Mouse (Mus musculus): ENCODE results near the gene Gm5108. TPM values are rescaled to one million over a fixed set of nuclear protein-coding genes. Genes with fewer than 3 reads are reported as not detected.
A peak's percentile ranks its signal among the peaks of the same experiment; 100 is the strongest.

Gm5108 gene
- total RNA-seq (2014; rRNA removed) (not detected in 2 replicates), polyA plus RNA-seq (2015; fragmentation: Nextera tagmentation; extraction: Ambion mirVana) (not detected in 2 replicates)

DNA sequence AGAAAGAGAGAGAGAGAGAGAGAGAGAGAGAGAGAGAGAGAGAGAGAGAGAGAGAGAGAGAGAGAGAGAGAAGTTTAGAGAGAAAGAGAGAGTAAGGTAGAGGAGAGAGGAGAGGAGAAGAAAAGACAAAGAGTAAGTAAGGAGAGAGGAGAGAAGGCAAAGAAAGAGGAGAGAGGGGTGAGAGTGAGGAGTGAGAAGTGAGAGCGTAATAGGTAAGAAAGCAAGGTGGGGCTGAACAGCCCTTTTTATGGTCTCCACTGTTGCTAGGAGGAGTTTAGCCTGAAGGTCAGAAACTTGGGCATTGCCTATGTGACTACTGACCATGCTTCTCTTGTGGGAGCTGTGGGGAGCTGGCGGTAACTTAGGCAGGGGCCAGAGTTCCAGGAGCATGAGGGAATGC, at the start of gene Gm5108:
TSS of gene Gm5108 (plus strand) at position 301 of the 400 bp plus-strand sequence.
- no peak within 1 kb of the TSS for H3K9ac ChIP-seq (replicated peaks; ENCODE audit: low read length, poor library complexity, severe bottlenecking)
- H3K4me3 ChIP-seq (ENCODE audit: low read depth, low read length), result no peak within 1 kb of the TSS
- H3K9me3 ChIP-seq (ENCODE audit: low read length), result no peaks in the 10 kb centered on the region
- H3K27ac ChIP-seq (ENCODE audit: low read depth, low read length), result no peak within 1 kb of the TSS
- no peaks in the 10 kb centered on the region for H3K4me1 ChIP-seq (ENCODE audit: insufficient read depth, low read length)
- H3K36me3 ChIP-seq (ENCODE audit: insufficient read depth, low read length), result no peaks in the 10 kb centered on the region
- 94% methylated on average over 2 of the region's 2 CpGs for WGBS
- no peak for DNase-seq (ENCODE audit: low spot score)
- TF ChIP-seq CTCF (IDR thresholded peaks at IDR 0.05), result no peak
- H3K4me2 ChIP-seq (ENCODE audit: low read depth, low read length, poor library complexity, severe bottlenecking), result no peak within 1 kb of the TSS
- no peak for ATAC-seq (ENCODE audit: low FRiP score)
- H3K27me3 ChIP-seq (ENCODE audit: insufficient read depth, low read length), result no peaks in the 10 kb centered on the region

DNA sequence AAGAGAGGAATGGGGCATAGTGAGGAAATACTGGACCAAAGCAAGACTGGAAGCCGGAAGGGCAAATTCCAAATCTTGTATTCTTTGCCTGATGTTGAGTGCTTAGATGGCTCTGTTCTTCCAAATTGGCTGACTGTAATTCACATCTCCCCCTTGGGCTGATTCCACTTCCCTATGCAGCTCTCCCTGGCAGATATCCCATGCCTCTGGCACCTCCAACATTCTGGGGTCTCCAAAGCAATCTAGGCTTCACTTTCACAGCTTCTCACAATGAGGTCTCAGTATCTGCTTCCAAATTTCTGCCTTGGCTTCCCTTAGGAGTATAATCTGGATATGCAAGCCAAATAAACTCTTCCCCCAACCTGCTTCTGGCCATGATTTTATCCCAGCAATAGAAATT, 42.5 kb upstream of the Gm5108 start:
- Histone ChIP-seq H3K27me3 (ENCODE audit: insufficient read depth, low read length) (no peaks in the 10 kb centered on the region), H3K4me2 (ENCODE audit: low read depth, low read length, poor library complexity, severe bottlenecking) (no peak overlapping the region), H3K36me3 (ENCODE audit: insufficient read depth, low read length) (no peaks in the 10 kb centered on the region), H3K9ac (replicated peaks; ENCODE audit: low read length, poor library complexity, severe bottlenecking) (no peak overlapping the region), H3K27ac (ENCODE audit: low read depth, low read length) (no peak overlapping the region), H3K4me1 (ENCODE audit: insufficient read depth, low read length) (no peaks in the 10 kb centered on the region), H3K9me3 (ENCODE audit: low read length) (no peaks in the 10 kb centered on the region), H3K4me3 (ENCODE audit: low read depth, low read length) (no peak overlapping the region)
- DNase-seq (ENCODE audit: low spot score), result peak; percentile 15
- no peak for ATAC-seq (ENCODE audit: low FRiP score)
- WGBS, result 95% methylated on average over 1 of the region's 1 CpGs
- no peak for TF ChIP-seq CTCF (IDR thresholded peaks at IDR 0.05)

DNA sequence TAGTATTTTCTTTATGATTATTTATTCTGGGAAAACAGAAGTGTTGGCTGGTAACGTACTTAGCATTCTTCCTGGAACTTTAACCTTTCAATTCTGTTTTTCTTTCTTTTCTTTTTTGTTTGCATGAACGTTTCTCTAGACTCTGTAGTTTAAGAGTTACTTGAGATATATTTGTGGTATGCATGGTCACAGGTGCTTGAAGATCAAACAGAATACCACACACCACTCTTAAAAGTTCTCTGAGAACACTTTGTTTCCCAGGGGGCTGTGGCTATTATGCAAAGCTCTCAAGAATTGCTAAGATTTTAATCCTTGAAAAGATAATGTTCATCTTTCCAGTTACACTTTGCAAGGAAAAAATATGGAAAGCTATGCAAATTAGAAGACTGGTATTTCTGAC, 36.9 kb upstream of the Gm5108 start:
- Histone ChIP-seq H3K9me3 (ENCODE audit: low read length) (no peaks in the 10 kb centered on the region), H3K36me3 (ENCODE audit: insufficient read depth, low read length) (no peaks in the 10 kb centered on the region), H3K4me1 (ENCODE audit: insufficient read depth, low read length) (no peaks in the 10 kb centered on the region), H3K4me3 (ENCODE audit: low read depth, low read length) (no peak overlapping the region), H3K4me2 (ENCODE audit: low read depth, low read length, poor library complexity, severe bottlenecking) (no peak overlapping the region), H3K27ac (ENCODE audit: low read depth, low read length) (no peak overlapping the region), H3K27me3 (ENCODE audit: insufficient read depth, low read length) (no peaks in the 10 kb centered on the region), H3K9ac (replicated peaks; ENCODE audit: low read length, poor library complexity, severe bottlenecking) (no peak overlapping the region)
- WGBS, result 53% methylated on average over 2 of the region's 2 CpGs
- no peak for TF ChIP-seq CTCF (IDR thresholded peaks at IDR 0.05)
- DNase-seq (ENCODE audit: low spot score) (no peak), ATAC-seq (ENCODE audit: low FRiP score) (no peak)

DNA sequence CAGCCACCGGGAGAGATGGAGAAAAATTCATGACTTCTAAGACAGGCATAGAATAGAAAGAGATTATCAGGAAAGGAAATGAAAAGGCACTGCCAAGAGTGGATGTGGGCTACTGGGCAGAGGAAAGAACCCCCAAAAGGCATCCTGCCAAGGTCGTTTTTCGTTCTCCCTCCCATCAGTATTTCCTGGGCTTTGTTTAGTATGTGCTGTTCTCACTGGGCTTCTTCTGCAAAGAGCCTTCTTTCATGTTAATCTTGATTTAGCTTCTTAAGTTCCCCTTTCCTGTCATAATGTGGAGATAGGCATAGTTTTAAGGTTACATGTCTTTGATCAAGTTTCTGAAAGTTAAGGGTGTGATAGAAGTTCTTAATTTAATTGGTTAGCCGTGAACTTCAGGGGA, 10.9 kb upstream of the Gm5108 start:
- no peak overlapping the region for H3K27ac ChIP-seq (ENCODE audit: low read depth, low read length)
- H3K4me1 ChIP-seq (ENCODE audit: insufficient read depth, low read length), result no peaks in the 10 kb centered on the region
- ATAC-seq (ENCODE audit: low FRiP score) (no peak), DNase-seq (ENCODE audit: low spot score) (no peak)
- 48% methylated on average over 4 of the region's 4 CpGs for WGBS
- H3K9me3 ChIP-seq (ENCODE audit: low read length), result no peaks in the 10 kb centered on the region
- H3K27me3 ChIP-seq (ENCODE audit: insufficient read depth, low read length), result no peaks in the 10 kb centered on the region
- H3K9ac ChIP-seq (replicated peaks; ENCODE audit: low read length, poor library complexity, severe bottlenecking), result no peak overlapping the region
- H3K36me3 ChIP-seq (ENCODE audit: insufficient read depth, low read length), result no peaks in the 10 kb centered on the region
- no peak overlapping the region for H3K4me2 ChIP-seq (ENCODE audit: low read depth, low read length, poor library complexity, severe bottlenecking)
- H3K4me3 ChIP-seq (ENCODE audit: low read depth, low read length), result no peak overlapping the region
- TF ChIP-seq CTCF (IDR thresholded peaks at IDR 0.05), result no peak

DNA sequence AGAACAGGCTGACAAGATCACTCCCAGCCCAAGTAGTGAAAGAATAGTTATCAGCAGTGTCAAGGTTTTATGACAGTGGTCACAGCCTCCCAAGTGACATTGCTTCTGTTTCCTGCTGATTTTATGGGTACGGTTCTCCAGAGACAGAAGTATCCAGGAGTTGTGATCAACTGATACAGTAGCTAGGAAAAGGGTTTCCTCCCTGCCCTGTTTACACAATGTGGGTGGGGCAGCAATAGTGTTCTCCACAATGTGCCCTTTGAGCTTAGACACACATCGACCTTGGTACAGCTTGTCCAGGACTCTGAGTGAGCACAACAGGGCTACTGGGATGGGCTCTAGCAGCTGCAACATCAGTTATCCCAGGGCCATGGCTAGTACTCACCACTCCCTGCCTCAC, 9.8 kb upstream of the Gm5108 start:
- Histone ChIP-seq H3K27me3 (ENCODE audit: insufficient read depth, low read length) (no peaks in the 10 kb centered on the region), H3K27ac (ENCODE audit: low read depth, low read length) (no peak overlapping the region), H3K9ac (replicated peaks; ENCODE audit: low read length, poor library complexity, severe bottlenecking) (no peak overlapping the region), H3K4me3 (ENCODE audit: low read depth, low read length) (no peak overlapping the region), H3K36me3 (ENCODE audit: insufficient read depth, low read length) (no peaks in the 10 kb centered on the region), H3K4me2 (ENCODE audit: low read depth, low read length, poor library complexity, severe bottlenecking) (no peak overlapping the region), H3K9me3 (ENCODE audit: low read length) (no peaks in the 10 kb centered on the region), H3K4me1 (ENCODE audit: insufficient read depth, low read length) (no peaks in the 10 kb centered on the region)
- TF ChIP-seq CTCF (IDR thresholded peaks at IDR 0.05), result no peak
- 83% methylated on average over 2 of the region's 2 CpGs for WGBS
- DNase-seq (ENCODE audit: low spot score), result no peak
- no peak for ATAC-seq (ENCODE audit: low FRiP score)

DNA sequence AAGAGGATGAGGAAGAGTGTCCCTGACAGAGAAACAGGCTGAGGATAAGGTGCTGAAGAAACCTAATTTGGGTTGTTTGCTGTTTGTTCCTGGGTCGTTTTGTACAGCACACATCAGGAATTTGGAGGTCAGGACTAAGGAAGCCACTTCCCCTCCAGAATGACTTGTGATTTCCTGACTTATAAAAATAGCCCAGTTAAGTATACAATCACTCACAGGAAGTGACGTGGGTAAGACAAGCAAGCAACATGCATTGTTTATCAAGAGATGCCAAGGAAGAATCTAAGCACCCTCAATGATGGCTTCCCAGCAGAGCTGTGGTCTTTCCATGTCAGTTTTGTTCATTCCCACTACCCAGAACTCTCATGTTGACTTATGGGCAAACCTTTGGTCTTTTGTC, 1.7 kb downstream of the Gm5108 start:
- TF ChIP-seq CTCF (IDR thresholded peaks at IDR 0.05), result no peak
- Histone ChIP-seq H3K9ac (replicated peaks; ENCODE audit: low read length, poor library complexity, severe bottlenecking) (no peak overlapping the region), H3K27ac (ENCODE audit: low read depth, low read length) (no peak overlapping the region), H3K27me3 (ENCODE audit: insufficient read depth, low read length) (no peaks in the 10 kb centered on the region), H3K4me1 (ENCODE audit: insufficient read depth, low read length) (peaks cover 2% of the 10 kb centered on the region; the same call in 1 of the 2 replicates), H3K4me2 (ENCODE audit: low read depth, low read length, poor library complexity, severe bottlenecking) (no peak overlapping the region), H3K36me3 (ENCODE audit: insufficient read depth, low read length) (no peaks in the 10 kb centered on the region), H3K4me3 (ENCODE audit: low read depth, low read length) (no peak overlapping the region), H3K9me3 (ENCODE audit: low read length) (no peaks in the 10 kb centered on the region)
- 79% methylated on average over 2 of the region's 2 CpGs for WGBS
- DNase-seq (ENCODE audit: low spot score) (no peak), ATAC-seq (ENCODE audit: low FRiP score) (no peak)

Measured in midbrain, postnatal 0 days (tissue).